Mouse (Mus musculus) hindbrain, embryonic 16.5 days (tissue): ENCODE measurements around the gene Rab4b. TPM values are rescaled to one million over a fixed set of nuclear protein-coding genes. Genes with fewer than 3 reads are reported as not detected.
A peak's percentile ranks its signal among the peaks of the same experiment; 100 is the strongest.

Source experiments
- ATAC-seq: fragments of 200-750 bp; cut with Nextera tagmentation; 2 replicates; pipeline ENCODE4 v1.8.0; 2017; ENCODE audit warnings: moderate TSS enrichment, moderate library complexity
- H3K27ac ChIP-seq: fragments of 300-500 bp; sonication (generic); 2 replicates; pipeline ENCODE4 v1.5.1; 2014; ENCODE audit warnings: low read depth, mild to moderate bottlenecking, control low read depth, low read length, moderate library complexity
- H3K27me3 ChIP-seq: fragments of 300-500 bp; sonication (generic); replicated peaks from 2 replicates; pipeline ENCODE4 v1.6.1; 2014; ENCODE audit warnings: low read length; ENCODE audit not compliant: control insufficient read depth, insufficient read depth
- H3K36me3 ChIP-seq: fragments of 300-500 bp; sonication (generic); 2 replicates; pipeline ENCODE4 v1.6.1; 2014; ENCODE audit warnings: mild to moderate bottlenecking, low read length, moderate library complexity, mixed read lengths; ENCODE audit not compliant: control insufficient read depth, insufficient read depth
- H3K4me1 ChIP-seq: fragments of 300-500 bp; sonication (generic); 2 replicates; pipeline ENCODE4 v1.6.1; 2014; ENCODE audit warnings: low read depth, low read length; ENCODE audit not compliant: control insufficient read depth, insufficient read depth
- H3K4me2 ChIP-seq: fragments of 300-500 bp; sonication (generic); 2 replicates; pipeline ENCODE4 v1.6.1; 2014; ENCODE audit warnings: mild to moderate bottlenecking, low read length, control low read depth, moderate library complexity
- H3K4me3 ChIP-seq: fragments of 300-500 bp; sonication (generic); 2 replicates; pipeline ENCODE4 v1.5.1; 2014; ENCODE audit warnings: mild to moderate bottlenecking, low read length, control low read depth, moderate library complexity
- H3K9ac ChIP-seq: fragments of 300-500 bp; sonication (generic); 2 replicates; pipeline ENCODE4 v1.6.1; 2014; ENCODE audit warnings: low read depth, mild to moderate bottlenecking, control low read depth, low read length, moderate library complexity
- H3K9me3 ChIP-seq: fragments of 300-500 bp; sonication (generic); 2 replicates; pipeline ENCODE4 v1.6.1; 2014; ENCODE audit warnings: mild to moderate bottlenecking, low read length, moderate library complexity; ENCODE audit not compliant: control insufficient read depth
- WGBS: fragments of 180-500 bp; shearing (Covaris S2); extraction: QIAGEN DNeasy Blood & Tissue Kit; methylation state at CpG from one replicate; pipeline ENCODE4 v1.1.7; 2014; 5-methylcytosine and 5-hydroxymethylcytosine counted together
- microRNA counts: library from miRNA; unstranded; fragments of <30 nt; microRNA quantifications from one replicate; lab custom pipeline; 2016
- microRNA-seq: library from miRNA; unstranded; fragments of <30 nt; microRNA quantifications from one replicate; pipeline ENCODE4, GENCODE M21; 2017
- polyA plus RNA-seq: library from polyadenylated mRNA; unstranded; fragments of >200 nt; fragmentation: Nextera tagmentation; extraction: Ambion mirVana; gene quantifications from 2 replicates; pipeline ENCODE4 v1.2.1, GENCODE M21; 2015

Rab4b gene
- polyA plus RNA-seq, 1 experiment from 2014 or later: 112 TPM

DNA sequence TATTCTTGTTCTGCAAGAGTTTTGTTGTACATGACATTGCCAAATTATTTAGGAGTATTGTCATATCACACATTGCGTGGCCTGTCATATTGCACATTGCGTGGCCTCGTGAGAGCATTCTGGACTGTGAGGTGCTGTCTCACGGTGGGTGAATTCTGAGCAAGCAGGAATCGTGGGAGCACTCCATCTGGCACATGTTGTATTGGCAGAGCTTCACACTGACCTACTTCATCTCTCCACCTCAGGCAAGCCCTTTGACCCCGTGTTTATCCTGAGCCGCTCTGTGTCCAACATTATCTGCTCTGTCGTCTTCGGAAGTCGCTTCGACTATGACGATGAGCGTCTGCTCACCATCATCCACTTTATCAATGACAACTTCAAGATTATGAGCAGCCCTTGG is 49.8 kb downstream of the Rab4b start:
- WGBS: 90% methylated on average over 13 of the region's 13 CpGs

DNA sequence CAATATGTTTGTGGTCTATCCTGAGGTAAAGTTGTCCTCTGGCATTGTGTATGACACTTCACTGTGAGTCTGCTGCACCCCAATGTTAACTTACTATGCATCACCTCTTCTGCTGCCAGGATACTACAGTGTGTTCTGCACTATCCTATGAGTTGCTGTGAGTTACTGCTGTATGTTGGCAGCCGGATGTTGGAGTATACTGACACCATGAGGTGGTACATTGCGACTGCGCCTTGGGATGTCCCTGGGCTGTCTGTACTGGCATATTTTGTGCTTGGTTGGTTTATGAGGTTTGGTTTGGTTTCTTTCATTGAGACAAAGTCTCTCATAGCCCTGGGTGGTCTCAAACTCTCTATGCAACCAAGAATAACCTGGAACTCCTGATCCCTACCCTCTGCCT is 50.5 kb downstream of the Rab4b start:
- no peak overlapping the region for H3K4me3 ChIP-seq
- no peak overlapping the region for H3K9ac ChIP-seq
- no peaks in the 10 kb centered on the region for H3K9me3 ChIP-seq
- H3K27ac ChIP-seq: no peak overlapping the region
- WGBS: 44% methylated on average over 3 of the region's 3 CpGs
- no peaks in the 10 kb centered on the region for H3K36me3 ChIP-seq
- H3K4me1 ChIP-seq: no peaks in the 10 kb centered on the region
- no peak overlapping the region for H3K4me2 ChIP-seq
- H3K27me3 ChIP-seq: no peaks in the 10 kb centered on the region
- peak; percentile 75; the same call in 1 of the 2 replicates for ATAC-seq

More for the DNA sequence above, 49.8 kb downstream of the Rab4b start:
- Histone ChIP-seq H3K27ac (no peak overlapping the region), H3K27me3 (no peaks in the 10 kb centered on the region), H3K36me3 (no peaks in the 10 kb centered on the region), H3K4me1 (no peaks in the 10 kb centered on the region), H3K4me3 (no peak overlapping the region), H3K4me2 (no peak overlapping the region), H3K9ac (no peak overlapping the region), H3K9me3 (no peaks in the 10 kb centered on the region)
- ATAC-seq: no peak

DNA sequence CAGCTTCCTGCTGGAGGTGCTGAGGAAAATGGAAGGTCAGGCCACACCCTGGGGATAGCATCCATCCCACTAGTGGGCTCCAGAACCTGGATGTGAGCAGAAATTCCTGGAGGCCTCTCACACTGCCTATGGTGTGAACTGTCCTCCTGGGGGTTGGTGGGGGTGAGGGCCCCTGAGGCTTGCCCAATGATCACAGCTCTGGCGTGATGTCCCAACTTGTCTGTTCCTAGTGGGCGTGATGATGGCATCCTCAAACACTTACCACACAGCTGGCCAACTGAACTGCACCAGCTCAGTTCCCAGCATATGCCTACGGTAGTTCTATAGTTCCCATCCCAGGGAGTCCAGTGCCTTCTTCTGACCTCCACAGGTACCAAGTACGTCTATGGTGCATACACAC is 53.7 kb downstream of the Rab4b start:
- Histone ChIP-seq H3K36me3 (no peaks in the 10 kb centered on the region), H3K4me2 (no peak overlapping the region), H3K27ac (no peak overlapping the region), H3K4me1 (no peaks in the 10 kb centered on the region), H3K9ac (no peak overlapping the region), H3K9me3 (no peaks in the 10 kb centered on the region), H3K27me3 (no peaks in the 10 kb centered on the region), H3K4me3 (no peak overlapping the region)
- no peak for ATAC-seq
- WGBS: 88% methylated on average over 4 of the region's 4 CpGs

DNA sequence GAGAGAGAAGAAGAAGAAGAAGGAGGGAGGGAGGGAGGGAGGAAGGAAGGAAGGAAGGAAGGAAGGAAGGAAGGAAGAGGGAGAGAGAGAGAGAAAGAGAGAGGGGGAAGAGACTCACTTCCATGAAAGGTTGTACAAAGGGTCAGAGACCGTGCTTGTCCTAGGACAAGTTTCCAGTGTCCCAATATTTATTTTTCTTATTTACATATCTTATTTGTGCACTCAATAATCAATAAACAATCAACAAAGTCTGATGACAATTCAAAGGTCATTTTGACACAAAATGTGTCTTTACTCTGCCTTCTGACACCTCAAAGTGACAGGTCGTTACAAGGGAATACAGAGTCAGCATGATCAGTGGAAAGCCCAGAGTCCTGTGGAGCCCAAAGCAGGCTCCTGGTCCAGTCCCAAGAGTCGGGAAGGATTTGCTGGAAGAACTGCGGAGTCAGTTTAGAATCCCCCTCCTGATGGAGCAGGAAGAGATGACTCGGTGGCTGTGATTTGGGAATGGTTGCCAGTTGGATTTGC is 54.3 kb downstream of the Rab4b start:
- H3K9ac ChIP-seq: no peak overlapping the region
- H3K4me2 ChIP-seq: no peak overlapping the region
- no peaks in the 10 kb centered on the region for H3K4me1 ChIP-seq
- no peak overlapping the region for H3K27ac ChIP-seq
- no peak overlapping the region for H3K4me3 ChIP-seq
- H3K27me3 ChIP-seq: no peaks in the 10 kb centered on the region
- no peaks in the 10 kb centered on the region for H3K36me3 ChIP-seq
- WGBS: 79% methylated on average over 5 of the region's 5 CpGs
- H3K9me3 ChIP-seq: no peaks in the 10 kb centered on the region
- no peak for ATAC-seq

DNA sequence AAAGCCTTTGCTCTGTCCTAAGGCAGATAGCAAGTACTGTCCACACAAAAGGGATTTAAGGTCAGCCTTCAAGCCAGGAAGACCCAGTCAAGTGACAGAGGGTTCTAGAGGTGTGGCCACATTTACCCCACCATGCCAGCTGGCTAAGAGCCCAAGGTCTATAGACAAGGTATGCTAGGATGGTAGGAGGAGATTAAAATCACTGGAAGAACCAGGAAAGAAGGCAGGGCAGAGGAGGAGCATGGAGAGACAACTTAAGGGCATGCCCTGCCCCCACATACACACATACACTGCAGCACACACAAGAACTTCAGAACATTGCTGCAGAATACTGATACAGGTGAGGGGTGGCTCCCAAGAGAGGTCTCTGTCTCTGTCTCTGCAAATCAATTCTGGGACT is 59.0 kb downstream of the Rab4b start, which contains the start of gene Cyp2f2:
Cyp2f2 (plus strand) TSS at position 234 of the 400 bp plus-strand sequence.
- Histone ChIP-seq H3K4me3 (no peak within 1 kb of the TSS), H3K4me1 (no peaks in the 10 kb centered on the region), H3K36me3 (no peaks in the 10 kb centered on the region), H3K4me2 (no peak within 1 kb of the TSS), H3K27me3 (no peaks in the 10 kb centered on the region), H3K9ac (no peak within 1 kb of the TSS), H3K27ac (no peak within 1 kb of the TSS), H3K9me3 (no peaks in the 10 kb centered on the region)
- no peak for ATAC-seq

MicroRNAs within 50 kb of the gene (microRNA counts, 519-probe panel; counts per million panel counts)
- 1,140 counts per million, percentile 8 among the panel's probes with 10 or more counts for microRNA mmu-miR-1191 (lab: Ali Mortazavi, UCI)

Small RNAs within 50 kb of the gene (microRNA-seq; reads per million reads assigned to microRNA genes)
- 1.2 reads per million for gene Mir1191
- 0.62 reads per million for gene Mir3101

Other genes with a start within 250 kb of the Rab4b start
- gene Cyp2a22, start 239.5 kb downstream of the Rab4b start, polyA plus RNA-seq: not detected in 2 replicates
- gene Cyp2a12, start 149.8 kb downstream of the Rab4b start, polyA plus RNA-seq: not detected in 2 replicates
- gene Cyp2f2, start 59.0 kb downstream of the Rab4b start, polyA plus RNA-seq: 0.16 and 0.34 TPM in 2 replicates
- gene Cyp2t4, start 25.2 kb downstream of the Rab4b start, polyA plus RNA-seq: 0.13 and 0.30 TPM in 2 replicates
- 92.7 and 102 TPM in 2 replicates for gene Egln2, start 12.1 kb downstream of the Rab4b start, polyA plus RNA-seq
- not detected in 2 replicates for gene Gm21983, start 2.2 kb upstream of the Rab4b start, polyA plus RNA-seq
- 30.3 and 40.5 TPM in 2 replicates for gene Mia, start 2.3 kb upstream of the Rab4b start, polyA plus RNA-seq
- 2.7 and 3.7 TPM in 2 replicates for gene BC024978, start 16.9 kb upstream of the Rab4b start, polyA plus RNA-seq
- gene Snrpa, start 17.4 kb upstream of the Rab4b start, polyA plus RNA-seq: 177 and 194 TPM in 2 replicates
- gene Itpkc, start 49.8 kb upstream of the Rab4b start, polyA plus RNA-seq: 5.7 and 5.9 TPM in 2 replicates
- gene Coq8b, start 54.1 kb upstream of the Rab4b start, polyA plus RNA-seq: 21.8 and 23.9 TPM in 2 replicates
- gene Numbl, start 79.5 kb upstream of the Rab4b start, polyA plus RNA-seq: 54.4 and 59.5 TPM in 2 replicates
- gene Ltbp4, start 158.8 kb upstream of the Rab4b start, polyA plus RNA-seq: 14.1 and 17.2 TPM in 2 replicates
- gene Shkbp1, start 177.1 kb upstream of the Rab4b start, polyA plus RNA-seq: 31.6 and 38.0 TPM in 2 replicates
- not detected in 2 replicates for gene Gm20479, start 178.5 kb upstream of the Rab4b start, polyA plus RNA-seq